In the genomic region with DNA sequence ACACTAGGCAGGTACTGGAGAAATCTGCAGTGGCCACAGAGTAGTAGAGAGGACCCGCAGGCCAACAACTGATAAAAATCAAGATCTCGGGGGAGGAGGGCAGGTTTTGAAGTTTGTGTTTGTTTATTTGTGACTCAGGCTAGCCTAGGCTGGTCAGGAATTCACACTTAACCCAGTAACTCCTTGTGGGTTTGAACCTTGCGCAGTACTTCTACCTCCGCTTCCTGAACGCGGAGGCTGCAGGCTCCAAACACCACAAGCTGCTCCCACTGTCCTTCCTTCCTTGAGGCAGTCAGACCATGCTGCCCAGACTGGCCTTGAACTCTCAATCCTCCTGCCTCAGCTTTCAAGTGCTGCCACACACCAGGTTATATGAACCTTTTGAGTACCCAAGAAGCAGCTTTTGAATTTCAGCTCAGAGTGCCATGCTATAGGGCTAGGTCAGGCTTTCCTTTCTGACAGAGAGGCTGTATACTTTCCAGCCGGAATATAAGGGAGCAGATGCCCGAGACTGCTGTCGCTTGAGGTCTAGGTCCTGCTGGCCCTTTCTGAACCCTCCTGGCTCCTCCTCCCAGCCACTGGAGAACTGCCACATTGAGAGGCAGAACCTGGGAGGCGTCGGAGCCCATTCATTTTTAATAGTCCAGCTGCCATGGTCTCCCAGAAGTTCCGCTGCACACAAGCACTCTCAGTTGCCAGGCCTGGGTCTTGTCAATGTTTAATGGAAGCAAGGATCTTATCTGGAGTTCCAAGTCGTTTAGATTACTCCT, we compare ENCODE assay signal across 8 mouse cellular contexts. TPM values are rescaled to one million over a fixed set of nuclear protein-coding genes. Genes with fewer than 3 reads are reported as not detected.
DNase-seq lines count a peak whose midpoint lies in the region; ATAC-seq lines count a peak whose summit lies in the region.

No protein-coding gene starts in this region.

- H3K27ac ChIP-seq in embryonic facial prominence, embryonic 11.5 days (replicated peaks; ENCODE audit: low read depth, low read length) = 0 out of 2 replicates have a peak overlapping the region, but pooled peaks have one; percentile 65
- peak overlapping the region; percentile 97 for H3K27ac ChIP-seq in heart, embryonic 12.5 days (ENCODE audit: poor library complexity, severe bottlenecking)
- peak overlapping the region; percentile 94 for H3K27ac ChIP-seq in kidney, embryonic 15.5 days

- peak; percentile 28 for DNase-seq in cerebellum, adult 9-11 months
- DNase-seq in cerebellum, adult 11 months = no peak
- DNase-seq in embryonic facial prominence, embryonic 11.5 days (ENCODE audit: low spot score) = no peak
- peak; percentile 80 for DNase-seq in lung, postnatal 14 days
- DNase-seq in urinary bladder, postnatal 4 days (ENCODE audit: low spot score in 2 of 2) = peak; percentile 64 to 72

- H3K9me3 ChIP-seq in embryonic facial prominence, embryonic 11.5 days (replicated peaks; ENCODE audit: control insufficient read depth, low read length) = no peaks in the 10 kb centered on the region
- no peaks in the 10 kb centered on the region for H3K9me3 ChIP-seq in heart, embryonic 12.5 days (replicated peaks)
- H3K9me3 ChIP-seq in kidney, embryonic 15.5 days (replicated peaks) = no peaks in the 10 kb centered on the region

- H3K4me3 ChIP-seq in embryonic facial prominence, embryonic 11.5 days (ENCODE audit: low read depth, low read length) = 0 out of 2 replicates have a peak overlapping the region, but pooled peaks have one; percentile 41
- H3K4me3 ChIP-seq in heart, embryonic 12.5 days = peak overlapping the region; percentile 36; the same call in 1 of the 2 replicates
- H3K4me3 ChIP-seq in kidney, embryonic 15.5 days (replicated peaks) = peak overlapping the region; percentile 41; the same call in 1 of the 2 replicates

- ATAC-seq in embryonic facial prominence, embryonic 11.5 days (replicated peaks; ENCODE audit: insufficient number of reproducible peaks, low FRiP score, low TSS enrichment, low read depth) = no peak
- no peak for ATAC-seq in heart, embryonic 12.5 days (ENCODE audit: insufficient number of reproducible peaks, low FRiP score)
- ATAC-seq in kidney, embryonic 15.5 days (replicated peaks; ENCODE audit: low FRiP score) = no peak
- no peak for ATAC-seq in megakaryocyte-erythroid progenitor cell, adult 5-6 weeks (replicated peaks; ENCODE audit: low FRiP score, low TSS enrichment, poor library complexity, severe bottlenecking)

- no peaks in the 10 kb centered on the region for H3K36me3 ChIP-seq in embryonic facial prominence, embryonic 11.5 days (replicated peaks; ENCODE audit: control insufficient read depth, insufficient read depth, low read depth, low read length)
- H3K36me3 ChIP-seq in heart, embryonic 12.5 days = no peaks in the 10 kb centered on the region
- no peaks in the 10 kb centered on the region for H3K36me3 ChIP-seq in kidney, embryonic 15.5 days

- no peak overlapping the region for H3K4me2 ChIP-seq in embryonic facial prominence, embryonic 11.5 days (ENCODE audit: low read depth, low read length)
- H3K4me2 ChIP-seq in heart, embryonic 12.5 days = peak overlapping the region; percentile 61
- peak overlapping the region; percentile 67 for H3K4me2 ChIP-seq in kidney, embryonic 15.5 days

- H3K9ac ChIP-seq in embryonic facial prominence, embryonic 11.5 days (replicated peaks; ENCODE audit: low read length) = 0 out of 2 replicates have a peak overlapping the region, but pooled peaks have one; percentile 25
- H3K9ac ChIP-seq in heart, embryonic 12.5 days = peak overlapping the region; percentile 60
- peak overlapping the region; percentile 21; the same call in 1 of the 2 replicates for H3K9ac ChIP-seq in kidney, embryonic 15.5 days

- peaks cover 15% of the 10 kb centered on the region for H3K4me1 ChIP-seq in embryonic facial prominence, embryonic 11.5 days (ENCODE audit: control insufficient read depth, insufficient read depth, low read length)
- peaks cover 64% of the 10 kb centered on the region for H3K4me1 ChIP-seq in heart, embryonic 12.5 days (replicated peaks)
- H3K4me1 ChIP-seq in kidney, embryonic 15.5 days = peaks cover 68% of the 10 kb centered on the region

- WGBS in embryonic facial prominence, embryonic 11.5 days = 71% methylated on average over 13 of the region's 13 CpGs
- 40% methylated on average over 13 of the region's 13 CpGs for WGBS in heart, embryonic 12.5 days
- WGBS in kidney, embryonic 15.5 days = 46% methylated on average over 13 of the region's 13 CpGs

- H3K27me3 ChIP-seq in embryonic facial prominence, embryonic 11.5 days (ENCODE audit: control insufficient read depth, insufficient read depth, low read length) = no peaks in the 10 kb centered on the region
- H3K27me3 ChIP-seq in heart, embryonic 12.5 days (replicated peaks) = no peaks in the 10 kb centered on the region
- H3K27me3 ChIP-seq in kidney, embryonic 15.5 days = no peaks in the 10 kb centered on the region

RNA-seq across cellular contexts. Expression of gene Chit1, which starts 12.9 kb away (rescaled TPM):
- not detected in 2 replicates for polyA plus RNA-seq in embryonic facial prominence, embryonic 11.5 days (2014; fragmentation: Nextera tagmentation; extraction: Ambion mirVana)
- 0.32 and 0.49 TPM in 2 replicates for polyA plus RNA-seq in heart, embryonic 12.5 days (2016; fragmentation: Nextera tagmentation; extraction: Ambion mirVana)
- polyA plus RNA-seq in kidney, embryonic 15.5 days (2015; fragmentation: Nextera tagmentation; extraction: Ambion mirVana) = 0.30 and 0.31 TPM in 2 replicates
- total RNA-seq in megakaryocyte-erythroid progenitor cell, adult 5-6 weeks (2014; fragmentation: Nextera tagmentation) = not detected in 2 replicates
- not detected in 2 replicates for total RNA-seq in megakaryocyte-erythroid progenitor cell, adult 5-6 weeks (2017)

RNA-seq across cellular contexts. Expression of gene Btg2, which starts 19.2 kb away (rescaled TPM):
- 38.1 and 38.9 TPM in 2 replicates for polyA plus RNA-seq in embryonic facial prominence, embryonic 11.5 days (2014; fragmentation: Nextera tagmentation; extraction: Ambion mirVana)
- polyA plus RNA-seq in heart, embryonic 12.5 days (2016; fragmentation: Nextera tagmentation; extraction: Ambion mirVana) = 37.8 and 40.4 TPM in 2 replicates
- 31.1 and 32.2 TPM in 2 replicates for polyA plus RNA-seq in kidney, embryonic 15.5 days (2015; fragmentation: Nextera tagmentation; extraction: Ambion mirVana)
- 2.0 and 3.9 TPM in 2 replicates for total RNA-seq in megakaryocyte-erythroid progenitor cell, adult 5-6 weeks (2014; fragmentation: Nextera tagmentation)
- 58.5 and 61.6 TPM in 2 replicates for total RNA-seq in megakaryocyte-erythroid progenitor cell, adult 5-6 weeks (2017)

Comparison
In these comparisons a context has a peak if more than half of its experiments do, and no peak if none do; other contexts are left out.
1. DNase-seq: peak in cerebellum, adult 9-11 months (single experiment), lung, postnatal 14 days (single experiment) and urinary bladder, postnatal 4 days (2 of 2); none in cerebellum, adult 11 months (single experiment) and embryonic facial prominence, embryonic 11.5 days (single experiment).
2. Peak in every context shown above with its lines, with median percentiles within 50 percentile points of each other: H3K27ac ChIP-seq, H3K4me3 ChIP-seq and H3K9ac ChIP-seq.